Mouse (Mus musculus): Measurements from ENCODE around the gene Ndufc2. TPM values are rescaled to one million over a fixed set of nuclear protein-coding genes. Genes with fewer than 3 reads are reported as not detected.
A peak's percentile ranks its signal among the peaks of the same experiment; 100 is the strongest.

Ndufc2 gene
- 100 to 1,000 TPM; 206 to 221 TPM for total RNA-seq (2021)
- long read RNA-seq, experiment 1, transcript Ndufc2-201 (3 exons, 683 nt), result major isoform, 86 of 93 reads
- long read RNA-seq, experiment 1, partial matches to known transcripts, result 1 of 93 reads
- long read RNA-seq, experiment 1, other reads (novel, unspliced or antisense), result 2 of 93 reads
- long read RNA-seq, experiment 2, transcript Ndufc2-201 (3 exons, 683 nt), result major isoform, 123 of 125 reads
- long read RNA-seq, experiment 2, partial matches to known transcripts, result 1 of 125 reads
- long read RNA-seq, experiment 2, other reads (novel, unspliced or antisense), result 1 of 125 reads

- H3K27ac ChIP-seq, result peak within 1 kb of the TSS; percentile 98
- peak; percentile 46 to 72 for DNase-seq (ENCODE audit: low spot score in 2 of 2)
- no peak for TF ChIP-seq CTCF (conservative IDR thresholded peaks at IDR 0.05)
Measured at GRCm38 (mm10) chr7:97399960-97400715, at the start of gene Ndufc2. TSS of gene Ndufc2 (plus strand) at chr7:97400003.

GRCm38 (mm10) chr7:97350891-97351290 is 48.9 kb upstream of the Ndufc2 start:
- TF ChIP-seq CTCF (conservative IDR thresholded peaks at IDR 0.05), result no peak
- H3K27ac ChIP-seq, result peak overlapping the region; percentile 75
- DNase-seq (ENCODE audit: low spot score in 2 of 2), result no peak
- H3K4me3 ChIP-seq, result no peak overlapping the region

More at GRCm38 (mm10) chr7:97399960-97400715, at the start of gene Ndufc2:
- H3K4me3 ChIP-seq, result peak within 1 kb of the TSS; percentile 98

GRCm38 (mm10) chr7:97351792-97352513 is 47.9 kb upstream of the Ndufc2 start:
- H3K27ac ChIP-seq, result peak overlapping the region; percentile 67; the same call in 1 of the 2 replicates
- DNase-seq (ENCODE audit: low spot score in 2 of 2), result no peak
- no peak overlapping the region for H3K4me3 ChIP-seq
- no peak for TF ChIP-seq CTCF (conservative IDR thresholded peaks at IDR 0.05)

- no peak for DNase-seq (ENCODE audit: low spot score in 2 of 2)
- Histone ChIP-seq H3K4me3 (no peak overlapping the region), H3K27ac (no peak overlapping the region)
- TF ChIP-seq CTCF (conservative IDR thresholded peaks at IDR 0.05), result no peak
Measured at GRCm38 (mm10) chr7:97353356-97353755, 46.4 kb upstream of the Ndufc2 start.

GRCm38 (mm10) chr7:97355068-97355841 is 44.5 kb upstream of the Ndufc2 start:
- no peak for DNase-seq (ENCODE audit: low spot score in 2 of 2)
- no peak for TF ChIP-seq CTCF (conservative IDR thresholded peaks at IDR 0.05)
- Histone ChIP-seq H3K4me3 (no peak overlapping the region), H3K27ac (peak overlapping the region; percentile 82; the same call in 1 of the 2 replicates)

GRCm38 (mm10) chr7:97356253-97356652 is 43.5 kb upstream of the Ndufc2 start:
- TF ChIP-seq CTCF (conservative IDR thresholded peaks at IDR 0.05), result no peak
- no peak for DNase-seq (ENCODE audit: low spot score in 2 of 2)
- peak overlapping the region; percentile 82 for H3K27ac ChIP-seq
- no peak overlapping the region for H3K4me3 ChIP-seq

GRCm38 (mm10) chr7:97356875-97357276 is 42.9 kb upstream of the Ndufc2 start:
- peak overlapping the region; percentile 82 for H3K27ac ChIP-seq
- peak in 1 of 2 experiments; percentile 55 for DNase-seq (ENCODE audit: low spot score in 2 of 2)
- peak; percentile 27 for TF ChIP-seq CTCF (conservative IDR thresholded peaks at IDR 0.05)
- H3K4me3 ChIP-seq, result no peak overlapping the region

GRCm38 (mm10) chr7:97357840-97358239 is 42.0 kb upstream of the Ndufc2 start:
- TF ChIP-seq CTCF (conservative IDR thresholded peaks at IDR 0.05), result no peak
- Histone ChIP-seq H3K4me3 (no peak overlapping the region), H3K27ac (peak overlapping the region; percentile 82; the same call in 1 of the 2 replicates)
- DNase-seq (ENCODE audit: low spot score in 2 of 2), result no peak

- no peak for DNase-seq (ENCODE audit: low spot score in 2 of 2)
- no peak for TF ChIP-seq CTCF (conservative IDR thresholded peaks at IDR 0.05)
- H3K27ac ChIP-seq, result no peak overlapping the region
- H3K4me3 ChIP-seq, result no peak overlapping the region
Measured at GRCm38 (mm10) chr7:97358347-97358746, 41.5 kb upstream of the Ndufc2 start.

- no peak for TF ChIP-seq CTCF (conservative IDR thresholded peaks at IDR 0.05)
Measured at GRCm38 (mm10) chr7:97360166-97360565, 39.6 kb upstream of the Ndufc2 start.

GRCm38 (mm10) chr7:97360955-97361354 is 38.8 kb upstream of the Ndufc2 start:
- H3K4me3 ChIP-seq, result no peak overlapping the region
- no peak overlapping the region for H3K27ac ChIP-seq
- DNase-seq (ENCODE audit: low spot score in 2 of 2), result no peak
- TF ChIP-seq CTCF (conservative IDR thresholded peaks at IDR 0.05), result no peak

More at GRCm38 (mm10) chr7:97360166-97360565, 39.6 kb upstream of the Ndufc2 start:
- Histone ChIP-seq H3K4me3 (no peak overlapping the region), H3K27ac (no peak overlapping the region)
- DNase-seq (ENCODE audit: low spot score in 2 of 2), result no peak

- peak; percentile 83 for TF ChIP-seq CTCF (conservative IDR thresholded peaks at IDR 0.05)
- no peak for DNase-seq (ENCODE audit: low spot score in 2 of 2)
- Histone ChIP-seq H3K27ac (no peak overlapping the region), H3K4me3 (no peak overlapping the region)
Measured at GRCm38 (mm10) chr7:97361467-97361866, 38.3 kb upstream of the Ndufc2 start.

Measured in layer of hippocampus, adult 2 months (tissue).